Mouse (Mus musculus) heart, embryonic 10.5 days (tissue): ENCODE results near the gene Scai. TPM values are rescaled to one million over a fixed set of nuclear protein-coding genes. Genes with fewer than 3 reads are reported as not detected.
"Not testable (repeated sequence)": the region's sequence is repeated elsewhere in the genome, so short reads cannot be mapped to it uniquely, and the experiment has no call there.

Source experiments
- DNase-seq: peaks from one replicate; pipeline ENCODE4 v3.0.0-alpha.2; 2017; ENCODE audit warnings: low spot score
- H3K27ac ChIP-seq: fragments of 300-500 bp; sonication (generic); 2 replicates; pipeline ENCODE4 v1.5.1; 2016; ENCODE audit warnings: mild to moderate bottlenecking
- H3K27me3 ChIP-seq: fragments of 300-500 bp; sonication (generic); 2 replicates; pipeline ENCODE4 v1.6.1; 2016; ENCODE audit warnings: mild to moderate bottlenecking; ENCODE audit not compliant: poor library complexity, insufficient read depth, severe bottlenecking
- H3K36me3 ChIP-seq: fragments of 300-500 bp; sonication (generic); 2 replicates; pipeline ENCODE4 v1.6.1; 2016; ENCODE audit warnings: mild to moderate bottlenecking, moderate library complexity
- H3K4me1 ChIP-seq: fragments of 300-500 bp; sonication (generic); 2 replicates; pipeline ENCODE4 v1.6.1; 2016; ENCODE audit warnings: mild to moderate bottlenecking
- H3K4me3 ChIP-seq: fragments of 300-500 bp; sonication (generic); 2 replicates; pipeline ENCODE4 v1.5.1; 2016; ENCODE audit warnings: mild to moderate bottlenecking, moderate library complexity
- H3K9me3 ChIP-seq: fragments of 300-500 bp; sonication (generic); 2 replicates; pipeline ENCODE4 v1.6.1; 2016; ENCODE audit warnings: mild to moderate bottlenecking, moderate library complexity
- WGBS: fragments of 180-500 bp; shearing (Covaris S2); methylation state at CpG from one replicate; pipeline ENCODE4 v1.1.7; 2016; 5-methylcytosine and 5-hydroxymethylcytosine counted together
- polyA plus RNA-seq: library from polyadenylated mRNA; unstranded; fragments of >200 nt; fragmentation: Nextera tagmentation; extraction: Ambion mirVana; gene quantifications from 2 replicates; pipeline ENCODE4 v1.2.1, GENCODE M21; 2016

The Scai gene
- polyA plus RNA-seq, 1 experiment from 2014 or later, result 7.3 TPM

DNA sequence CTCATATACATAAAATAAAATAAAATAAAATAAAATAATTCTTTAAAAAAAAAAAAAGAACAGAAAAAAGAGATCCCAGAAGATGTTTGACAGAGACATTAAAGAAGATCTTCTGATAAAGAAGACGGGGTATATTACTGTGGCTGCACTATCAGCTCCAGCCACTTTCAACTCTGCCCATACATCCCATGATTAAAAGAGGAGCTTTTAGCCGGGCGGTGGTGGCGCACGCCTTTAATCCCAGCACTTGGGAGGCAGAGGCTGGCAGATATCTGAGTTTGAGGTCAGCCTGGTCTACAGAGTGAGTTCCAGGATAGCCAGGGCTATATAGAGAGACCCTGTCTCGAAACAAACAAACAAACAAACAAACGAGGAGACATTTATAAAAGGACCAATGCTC lies 76.4 kb downstream of the Scai start:
- 86% methylated on average over 7 of the region's 7 CpGs for WGBS
- Histone ChIP-seq H3K27me3 (no peaks in the 10 kb centered on the region), H3K4me3 (no peak overlapping the region), H3K27ac (no peak overlapping the region), H3K9me3 (no peaks in the 10 kb centered on the region), H3K36me3 (peaks cover 30% of the 10 kb centered on the region), H3K4me1 (no peaks in the 10 kb centered on the region)
- DNase-seq, result no peak

DNA sequence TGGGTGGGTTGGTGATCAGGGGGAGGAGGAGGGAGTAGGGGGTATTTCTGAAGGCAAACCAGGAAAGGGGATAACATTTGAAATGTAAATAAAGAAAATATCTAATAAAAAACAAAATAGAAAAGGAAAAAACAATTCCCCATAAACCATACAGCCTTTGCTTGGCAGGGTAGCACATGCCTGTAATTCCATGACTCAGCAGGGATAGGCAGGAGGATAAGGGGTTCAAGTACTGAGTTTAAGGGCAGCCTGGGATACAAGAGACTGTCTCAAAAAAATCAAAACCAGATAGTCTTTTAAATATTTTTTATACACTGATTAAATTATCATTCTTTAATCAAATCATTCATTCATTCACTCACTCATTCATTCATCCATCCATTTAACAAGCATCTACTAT lies 80.0 kb downstream of the Scai start:
- no peak overlapping the region for H3K4me3 ChIP-seq
- no peaks in the 10 kb centered on the region for H3K27me3 ChIP-seq
- DNase-seq, result no peak
- H3K9me3 ChIP-seq, result no peaks in the 10 kb centered on the region
- H3K36me3 ChIP-seq, result peaks cover 23% of the 10 kb centered on the region
- H3K27ac ChIP-seq, result no peak overlapping the region
- H3K4me1 ChIP-seq, result no peaks in the 10 kb centered on the region

DNA sequence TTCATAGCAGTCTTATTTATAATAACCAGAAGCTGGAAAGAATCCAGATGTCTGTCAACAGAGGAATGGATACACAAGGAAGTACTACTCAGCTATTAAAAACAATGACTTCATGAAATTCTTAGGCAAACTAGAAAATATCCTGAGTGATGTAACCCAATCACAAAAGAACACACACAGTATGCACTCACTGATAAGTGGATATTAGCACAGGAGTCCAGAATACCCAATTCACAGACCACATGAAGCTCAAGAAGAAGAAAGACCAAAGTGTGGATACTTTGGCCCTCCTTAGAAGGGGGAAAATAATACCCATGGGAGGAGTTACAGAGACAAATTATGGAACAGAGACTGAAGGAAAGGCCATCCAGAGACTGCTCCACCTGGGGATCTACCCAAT lies 80.8 kb downstream of the Scai start:
- not testable (repeated sequence) for DNase-seq
- peaks cover 23% of the 10 kb centered on the region for H3K36me3 ChIP-seq

DNA sequence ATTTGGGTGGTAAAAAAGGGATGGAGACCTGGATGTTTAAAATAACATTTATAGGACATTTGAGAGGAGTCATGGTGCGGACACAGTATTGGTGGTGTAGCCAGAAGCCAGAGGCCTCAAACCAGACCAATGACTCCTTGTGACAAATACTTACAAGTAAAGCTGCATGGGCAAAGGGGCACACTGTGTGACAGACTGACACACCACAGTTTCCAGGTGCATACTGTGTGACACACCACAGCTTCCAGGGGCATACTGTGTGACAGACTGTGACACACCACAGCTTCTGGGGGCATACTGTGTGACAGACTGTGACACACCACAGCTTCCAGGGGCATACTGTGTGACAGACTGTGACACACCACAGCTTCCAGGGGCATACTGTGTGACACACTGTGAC lies 90.6 kb downstream of the Scai start:
- H3K4me3 ChIP-seq, H3K4me1 ChIP-seq, H3K27ac ChIP-seq, H3K9me3 ChIP-seq, DNase-seq, H3K27me3 ChIP-seq: not testable (repeated sequence)
- WGBS, result 80% methylated on average over 1 of the region's 1 CpGs
- H3K36me3 ChIP-seq, result peaks cover 32% of the 10 kb centered on the region

More for the DNA sequence above, 80.8 kb downstream of the Scai start:
- H3K4me3 ChIP-seq, H3K27ac ChIP-seq, H3K9me3 ChIP-seq, H3K27me3 ChIP-seq, H3K4me1 ChIP-seq: not testable (repeated sequence)

DNA sequence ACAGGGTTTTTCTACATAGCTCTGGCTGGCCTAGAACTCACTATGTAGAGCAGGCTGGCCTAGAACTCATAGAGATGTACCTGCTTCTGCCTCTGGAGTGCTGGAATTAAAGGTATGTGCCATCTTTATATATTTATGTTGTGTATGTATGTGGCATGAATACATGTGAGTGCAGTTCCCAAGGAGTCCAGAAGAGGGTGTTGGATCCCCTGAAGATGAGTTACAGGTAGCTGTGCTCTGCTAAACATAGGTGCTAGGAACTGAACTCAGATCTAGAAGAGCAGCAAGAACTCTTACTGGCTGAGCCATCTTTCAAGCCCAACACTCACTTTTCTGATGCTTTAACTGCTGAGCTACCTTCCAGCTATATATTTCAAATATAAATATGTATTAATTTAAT lies 92.5 kb downstream of the Scai start:
- Histone ChIP-seq H3K9me3 (no peaks in the 10 kb centered on the region), H3K36me3 (peaks cover 34% of the 10 kb centered on the region), H3K27me3 (no peaks in the 10 kb centered on the region), H3K27ac (no peak overlapping the region), H3K4me3 (no peak overlapping the region), H3K4me1 (no peaks in the 10 kb centered on the region)
- no peak for DNase-seq

DNA sequence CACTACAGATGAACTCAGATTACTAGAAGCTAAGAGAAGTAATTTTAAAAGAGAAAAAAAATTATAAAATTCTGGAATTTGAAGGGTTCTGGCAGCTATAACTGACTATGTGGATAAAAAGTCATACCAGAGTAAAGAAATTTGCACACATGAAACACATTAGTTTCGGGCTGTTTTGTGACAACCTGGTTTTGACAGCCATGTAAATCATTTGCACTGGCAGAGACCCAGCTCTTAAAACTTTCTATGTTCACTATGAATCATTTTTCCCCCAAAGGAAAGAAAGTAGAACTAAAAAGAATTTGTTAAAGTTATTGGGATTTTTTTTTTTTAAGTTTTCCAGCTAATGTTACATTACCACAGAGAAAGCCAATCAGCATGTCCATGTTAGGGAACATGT lies 98.6 kb downstream of the Scai start:
- Histone ChIP-seq H3K27ac (no peak overlapping the region), H3K27me3 (no peaks in the 10 kb centered on the region), H3K4me3 (no peak overlapping the region), H3K9me3 (no peaks in the 10 kb centered on the region), H3K4me1 (no peaks in the 10 kb centered on the region), H3K36me3 (peaks cover 20% of the 10 kb centered on the region)
- WGBS, result 91% methylated on average over 1 of the region's 1 CpGs
- DNase-seq, result no peak

DNA sequence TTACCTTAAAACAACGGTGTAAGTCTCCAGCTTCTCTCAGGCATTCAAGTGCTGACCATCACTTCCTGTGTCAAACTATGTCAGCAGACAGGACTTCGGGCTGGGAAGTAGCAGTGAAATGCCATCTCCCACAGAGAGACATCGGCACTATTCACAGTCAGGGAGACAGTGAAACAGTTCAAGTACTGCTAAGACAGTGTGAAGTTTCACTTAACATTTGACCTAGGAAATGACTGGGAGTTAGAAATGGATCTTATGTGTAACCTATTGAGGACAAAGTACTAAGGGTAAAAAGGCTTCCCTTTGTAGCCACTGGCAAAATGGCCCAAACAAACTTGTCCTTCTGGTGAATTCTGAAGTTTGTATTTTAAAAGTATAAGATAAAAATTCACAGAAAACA lies 107.8 kb downstream of the Scai start:
- H3K36me3 ChIP-seq, result peaks cover 30% of the 10 kb centered on the region; the same call in 1 of the 2 replicates
- H3K4me1 ChIP-seq, result no peaks in the 10 kb centered on the region
- no peak overlapping the region for H3K27ac ChIP-seq
- H3K9me3 ChIP-seq, result no peaks in the 10 kb centered on the region
- 85% methylated on average over 3 of the region's 3 CpGs for WGBS
- H3K27me3 ChIP-seq, result no peaks in the 10 kb centered on the region
- no peak for DNase-seq
- H3K4me3 ChIP-seq, result no peak overlapping the region

DNA sequence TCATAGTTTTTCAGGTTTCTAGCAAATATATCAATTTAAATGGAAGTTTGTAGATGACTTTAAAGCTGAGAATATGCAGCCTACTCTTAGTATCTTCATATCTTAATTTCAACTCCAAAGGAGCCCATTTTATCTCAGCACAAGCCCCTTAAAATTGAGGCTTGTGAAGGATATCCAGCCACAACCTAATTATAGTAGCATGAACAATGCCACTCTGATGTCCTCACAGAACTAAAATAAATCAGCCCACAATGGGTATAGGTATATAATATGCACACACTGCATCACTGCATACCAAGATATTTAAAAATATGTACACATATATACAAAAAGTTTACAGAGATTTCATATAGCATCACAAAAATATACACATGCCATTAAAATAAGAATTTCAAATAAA lies 119.9 kb downstream of the Scai start:
- no peak for DNase-seq
- no peaks in the 10 kb centered on the region for H3K4me1 ChIP-seq
- H3K4me3 ChIP-seq, result no peak overlapping the region
- H3K27me3 ChIP-seq, result no peaks in the 10 kb centered on the region
- H3K27ac ChIP-seq, result no peak overlapping the region
- no peaks in the 10 kb centered on the region for H3K36me3 ChIP-seq
- H3K9me3 ChIP-seq, result no peaks in the 10 kb centered on the region

DNA sequence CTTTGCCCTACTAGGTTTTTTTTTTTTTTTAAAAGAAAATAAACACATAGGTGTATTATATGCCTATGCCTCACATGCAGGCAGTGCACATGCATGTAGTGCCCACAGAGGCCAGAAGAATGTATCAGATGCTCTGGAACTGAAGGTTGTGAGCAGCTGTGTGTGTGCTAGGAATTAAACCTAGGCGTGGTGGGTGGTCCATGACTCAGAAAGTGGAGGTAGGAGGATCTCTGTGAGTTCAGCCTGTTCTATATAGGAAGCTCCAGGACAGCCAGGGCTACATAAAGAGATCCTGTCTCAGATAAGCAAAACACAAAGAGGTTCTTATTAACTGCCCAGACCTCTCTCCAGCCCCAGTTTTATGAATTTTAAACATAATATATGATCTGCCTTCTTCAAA lies 121.4 kb downstream of the Scai start:
- whole genome bisulfite sequencing, result 73% methylated on average over 1 of the region's 1 CpGs
- no peak overlapping the region for H3K27ac ChIP-seq
- H3K27me3 ChIP-seq, result no peaks in the 10 kb centered on the region
- no peaks in the 10 kb centered on the region for H3K9me3 ChIP-seq
- no peak for DNase-seq
- peaks cover 1% of the 10 kb centered on the region; the same call in 1 of the 2 replicates for H3K4me1 ChIP-seq
- no peaks in the 10 kb centered on the region for H3K36me3 ChIP-seq
- H3K4me3 ChIP-seq, result no peak overlapping the region

DNA sequence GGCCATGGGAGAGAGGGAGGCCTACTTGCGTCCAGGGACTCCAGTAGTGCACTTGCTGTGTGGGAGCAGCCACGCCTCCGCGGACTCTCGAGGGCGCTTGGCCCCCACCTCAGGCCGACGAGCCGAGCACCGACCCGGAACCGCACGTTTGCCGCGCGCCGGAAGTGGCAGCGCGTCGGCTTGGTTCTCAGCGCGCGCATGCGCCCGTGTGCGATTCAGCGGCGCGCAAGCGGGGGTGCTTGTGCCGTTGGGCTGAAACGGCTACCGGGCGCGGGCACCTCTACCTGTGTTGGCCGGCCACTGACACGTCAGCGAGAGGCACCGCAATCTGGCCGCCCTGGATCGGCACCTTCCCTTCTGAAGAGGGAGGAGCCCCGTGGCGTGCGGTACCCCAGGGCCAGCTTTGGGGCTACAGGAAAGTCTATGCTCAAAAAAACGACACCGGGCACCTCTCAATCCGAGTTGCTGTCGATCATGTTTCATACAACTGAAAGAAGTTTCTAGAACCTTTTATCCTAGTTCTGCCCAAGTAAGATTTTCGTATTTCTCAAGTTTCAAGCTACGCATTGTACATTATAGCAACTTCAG lies 125.0 kb downstream of the Scai start, which contains the start of gene Golga1:
TSS of gene Golga1 (minus strand) at position 142 of the 588 bp plus-strand sequence.
- H3K4me1 ChIP-seq, result peaks cover 2% of the 10 kb centered on the region; the same call in 1 of the 2 replicates
- H3K9me3 ChIP-seq, result no peaks in the 10 kb centered on the region
- WGBS, result under 1% methylated on average over 50 of the region's 50 CpGs
- peak; percentile 96 for DNase-seq
- H3K4me3 ChIP-seq, result peak within 1 kb of the TSS; percentile 94
- H3K27me3 ChIP-seq, result no peaks in the 10 kb centered on the region
- H3K36me3 ChIP-seq, result peaks cover 12% of the 10 kb centered on the region; the same call in 1 of the 2 replicates
- peak within 1 kb of the TSS; percentile 96 for H3K27ac ChIP-seq

DNA sequence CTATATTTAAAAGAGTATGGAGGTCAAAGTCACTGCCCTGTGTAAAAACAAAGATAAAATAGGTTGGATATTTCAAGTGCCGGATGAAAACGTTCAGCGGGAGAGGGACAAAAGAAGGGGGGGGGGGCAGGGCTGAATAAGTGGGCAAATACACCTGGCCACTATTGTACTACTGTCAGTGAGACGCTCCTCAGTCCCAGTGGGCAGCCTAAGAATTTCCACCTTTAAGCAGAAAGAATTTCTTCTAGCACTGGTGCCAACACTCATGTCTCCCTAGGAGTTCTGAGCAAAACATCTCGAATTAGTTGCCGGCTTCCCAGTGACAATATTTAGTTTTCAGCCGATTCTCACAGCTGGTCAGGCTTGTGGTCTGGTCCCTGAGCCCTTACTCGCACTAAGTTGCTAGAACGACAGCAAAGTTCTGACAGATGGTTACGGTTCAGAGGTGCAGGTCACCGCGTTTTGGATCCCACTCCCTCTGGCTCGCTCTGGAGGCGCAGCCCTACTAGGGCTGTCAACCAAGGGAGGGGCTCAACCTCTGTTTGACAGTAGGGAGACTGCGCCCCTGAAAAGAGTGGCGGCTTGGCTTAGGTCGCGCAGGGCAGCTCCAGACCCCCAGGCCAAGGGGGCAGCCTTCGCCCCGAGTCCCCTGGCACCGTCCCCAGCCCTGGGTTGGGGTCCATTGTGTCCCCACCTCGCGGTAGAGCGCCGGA lies 125.7 kb downstream of the Scai start:
- Histone ChIP-seq H3K4me1 (peaks cover 2% of the 10 kb centered on the region; the same call in 1 of the 2 replicates), H3K4me3 (peak overlapping the region; percentile 94), H3K36me3 (peaks cover 18% of the 10 kb centered on the region), H3K27me3 (no peaks in the 10 kb centered on the region), H3K9me3 (no peaks in the 10 kb centered on the region), H3K27ac (peak overlapping the region; percentile 96)
- DNase-seq, result no peak
- WGBS, result 6% methylated on average over 25 of the region's 25 CpGs

DNA sequence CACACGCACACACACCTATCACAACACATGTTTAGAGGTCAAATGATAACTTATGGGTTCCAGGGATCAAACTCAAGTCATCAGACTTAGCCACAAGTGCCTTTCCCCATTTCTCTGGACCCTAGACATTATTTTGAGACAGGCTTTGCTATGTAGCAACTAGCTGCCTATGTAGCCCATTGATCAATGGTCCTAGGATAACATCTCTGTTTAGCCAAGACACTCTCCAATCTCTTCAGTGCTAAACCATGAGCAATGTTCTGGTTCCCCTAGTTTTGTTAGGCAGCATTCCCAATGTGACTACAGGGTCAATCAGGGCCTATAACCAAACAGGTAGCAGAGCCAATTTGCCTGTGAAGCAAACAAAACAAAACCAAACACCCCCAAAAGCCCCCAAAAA lies 142.0 kb downstream of the Scai start:
- Histone ChIP-seq H3K27me3 (no peaks in the 10 kb centered on the region), H3K27ac (no peak overlapping the region), H3K4me1 (no peaks in the 10 kb centered on the region), H3K36me3 (peaks cover 86% of the 10 kb centered on the region), H3K9me3 (no peaks in the 10 kb centered on the region), H3K4me3 (no peak overlapping the region)
- no peak for DNase-seq
- 88% methylated on average over 1 of the region's 1 CpGs for WGBS

DNA sequence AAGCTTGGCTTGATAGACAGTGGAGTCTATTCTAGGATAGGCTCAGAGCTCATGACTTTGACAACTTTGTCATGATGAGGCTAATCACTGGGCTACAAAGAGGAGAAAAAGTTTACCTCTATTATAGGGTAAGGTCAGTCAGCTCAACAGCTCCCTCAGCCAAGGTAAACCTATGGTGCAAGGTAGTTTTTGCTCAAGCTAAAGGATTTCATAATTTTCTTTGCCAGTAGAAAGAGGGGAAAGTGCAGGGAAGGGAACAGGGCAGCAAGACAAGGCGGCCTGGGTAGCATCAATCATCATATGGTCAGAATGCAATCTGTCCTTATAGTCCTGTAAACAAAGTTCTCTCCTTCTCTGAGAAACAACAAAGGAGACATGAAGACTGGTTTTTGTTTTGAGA lies 150.3 kb downstream of the Scai start:
- Histone ChIP-seq H3K4me3 (no peak overlapping the region), H3K27ac (no peak overlapping the region), H3K36me3 (peaks cover 80% of the 10 kb centered on the region), H3K9me3 (no peaks in the 10 kb centered on the region), H3K4me1 (no peaks in the 10 kb centered on the region), H3K27me3 (no peaks in the 10 kb centered on the region)
- 93% methylated on average over 1 of the region's 1 CpGs for WGBS
- no peak for DNase-seq

DNA sequence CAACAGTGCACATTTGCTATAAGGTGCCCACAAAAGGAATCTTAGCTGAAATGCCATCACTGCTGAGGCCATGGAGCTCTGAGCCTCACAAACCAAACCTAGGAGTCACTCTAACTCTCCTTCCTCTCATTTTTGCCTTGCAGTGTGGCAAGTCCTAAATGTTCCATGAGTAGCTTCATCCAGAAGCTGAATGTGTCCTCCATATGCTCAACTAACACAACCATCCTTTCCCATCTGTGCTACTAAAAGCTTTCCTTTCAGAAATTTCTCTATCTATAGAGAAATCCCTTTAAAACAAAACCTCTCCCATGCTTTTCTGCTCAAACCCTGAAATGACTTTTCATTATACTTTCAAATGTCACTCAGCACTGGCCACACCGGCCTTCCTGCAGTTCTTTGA lies 158.9 kb downstream of the Scai start:
- Histone ChIP-seq H3K36me3 (peaks cover 81% of the 10 kb centered on the region), H3K4me1 (no peaks in the 10 kb centered on the region), H3K9me3 (no peaks in the 10 kb centered on the region), H3K4me3 (no peak overlapping the region), H3K27me3 (no peaks in the 10 kb centered on the region), H3K27ac (no peak overlapping the region)
- 90% methylated on average over 1 of the region's 1 CpGs for WGBS
- no peak for DNase-seq
